Mouse (Mus musculus) megakaryocyte, adult 5-6 weeks (primary cell): ENCODE measurements around the gene Evpl. TPM values are rescaled to one million over a fixed set of nuclear protein-coding genes. Genes with fewer than 3 reads are reported as not detected.

Experiments
- ATAC-seq: 2 replicates; pipeline ENCODE4 v1.8.0; 2016; ENCODE audit warnings: mild to moderate bottlenecking, inconsistent platforms; ENCODE audit not compliant: poor library complexity, severe bottlenecking
- total RNA-seq, 2 experiments: library from RNA; stranded (forward) in 1 of 2; stranded (reverse) in 1 of 2; fragments of 153-499, 151-499 nt in 1 of 2; fragments of 221-1000, 200-1000 nt in 1 of 2; gene quantifications; 2 replicates each; pipeline versions ENCODE4 v1.2.3 to v1.2.4; 2015 to 2017

Gene Evpl
- total RNA-seq, 2 experiments from 2014 or later: 0.11 to 0.37 TPM

- ATAC-seq: no peak
Observed at GRCm38 (mm10) chr11:116215991-116216390, 21.9 kb downstream of the Evpl start.

GRCm38 (mm10) chr11:116215181-116215580 lies 22.7 kb downstream of the Evpl start:
- no peak for ATAC-seq

GRCm38 (mm10) chr11:116213877-116214510 lies 23.9 kb downstream of the Evpl start:
- no peak for ATAC-seq

GRCm38 (mm10) chr11:116212847-116213246 lies 25.0 kb downstream of the Evpl start:
- no peak for ATAC-seq

GRCm38 (mm10) chr11:116210696-116211095 lies 27.2 kb downstream of the Evpl start:
- no peak for ATAC-seq

GRCm38 (mm10) chr11:116209257-116209656 lies 28.6 kb downstream of the Evpl start:
- ATAC-seq: no peak

- ATAC-seq: no peak
Observed at GRCm38 (mm10) chr11:116208660-116209059, 29.2 kb downstream of the Evpl start.

GRCm38 (mm10) chr11:116206678-116207077 lies 31.2 kb downstream of the Evpl start:
- ATAC-seq: no peak

GRCm38 (mm10) chr11:116203150-116203549 lies 34.7 kb downstream of the Evpl start:
- ATAC-seq: no peak

GRCm38 (mm10) chr11:116201151-116201550 lies 36.7 kb downstream of the Evpl start:
- no peak for ATAC-seq

- peak; percentile 85 for ATAC-seq
Observed at GRCm38 (mm10) chr11:116198639-116199531, 39.0 kb downstream of the Evpl start, which contains the start of the genes Ten1 and Acox1. TSS of gene Ten1 (plus strand) at chr11:116198855. TSS of gene Acox1 (minus strand) at chr11:116199045.

GRCm38 (mm10) chr11:116198132-116198531 lies 39.7 kb downstream of the Evpl start:
- peak; percentile 6; the same call in 1 of the 2 replicates for ATAC-seq

GRCm38 (mm10) chr11:116197584-116197906 lies 40.3 kb downstream of the Evpl start:
- no peak for ATAC-seq

GRCm38 (mm10) chr11:116196866-116197583 lies 40.9 kb downstream of the Evpl start:
- no peak for ATAC-seq

- no peak for ATAC-seq
Observed at GRCm38 (mm10) chr11:116196336-116196735, 41.5 kb downstream of the Evpl start.

GRCm38 (mm10) chr11:116195252-116195651 lies 42.6 kb downstream of the Evpl start:
- peak; percentile 22 for ATAC-seq

GRCm38 (mm10) chr11:116194619-116195018 lies 43.3 kb downstream of the Evpl start:
- ATAC-seq: no peak

- ATAC-seq: no peak
Observed at GRCm38 (mm10) chr11:116187226-116187930, 50.5 kb downstream of the Evpl start.

- ATAC-seq: no peak
Observed at GRCm38 (mm10) chr11:116186360-116186759, 51.5 kb downstream of the Evpl start.

- no peak for ATAC-seq
Observed at GRCm38 (mm10) chr11:116185836-116186235, 52.0 kb downstream of the Evpl start.
